Mouse (Mus musculus): ENCODE results near the gene Phlpp2.
A peak's percentile ranks its signal among the peaks of the same experiment; 100 is the strongest.

Gene Phlpp2

DNA sequence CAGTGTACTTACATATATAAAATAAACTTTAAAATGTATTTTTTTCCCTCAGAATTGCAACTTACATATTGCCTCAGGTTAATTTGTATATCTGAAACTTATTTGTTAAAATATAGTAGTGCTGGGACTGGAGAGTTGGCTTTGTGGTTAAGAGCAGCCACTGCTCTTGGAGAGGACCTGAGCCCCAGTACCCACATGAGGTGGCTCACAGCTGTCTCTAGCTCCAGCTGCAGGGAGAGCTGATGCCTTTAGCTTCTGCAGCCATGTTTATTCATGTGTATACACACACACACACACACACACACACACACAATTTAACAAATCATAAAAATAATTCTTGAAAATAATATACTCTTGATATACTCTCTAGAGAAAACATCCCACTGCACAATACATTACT lies 34.0 kb downstream of the Phlpp2 start:
- no peak for DNase-seq (ENCODE audit: low read depth, low spot score)

DNA sequence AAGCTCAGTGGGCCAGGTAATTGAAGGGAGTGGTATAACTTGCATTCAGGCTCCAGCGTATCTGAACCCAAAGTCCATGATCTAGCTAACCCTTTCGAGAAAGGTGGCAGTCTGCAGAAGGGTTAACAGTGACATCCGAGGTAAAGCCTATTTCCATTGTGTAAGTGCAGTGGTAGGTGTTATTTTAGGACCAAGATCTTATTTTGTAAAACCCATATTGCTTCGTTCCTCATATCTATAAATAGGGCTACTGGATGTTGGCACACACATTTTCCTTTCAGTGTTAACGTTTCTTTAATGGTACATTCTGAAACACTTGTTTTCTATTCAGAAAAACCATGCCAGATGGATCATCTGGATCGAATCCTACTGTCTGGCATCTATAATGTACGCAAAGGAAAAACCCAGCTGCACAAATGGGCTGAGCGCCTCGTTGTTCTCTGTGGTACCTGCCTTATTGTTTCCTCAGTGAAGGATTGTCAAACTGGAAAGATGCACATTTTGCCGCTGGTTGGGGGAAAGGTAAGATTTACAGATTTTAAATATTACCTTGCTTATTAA lies 35.6 kb downstream of the Phlpp2 start:
- peak; percentile 40 for DNase-seq (ENCODE audit: low read depth, low spot score)

DNA sequence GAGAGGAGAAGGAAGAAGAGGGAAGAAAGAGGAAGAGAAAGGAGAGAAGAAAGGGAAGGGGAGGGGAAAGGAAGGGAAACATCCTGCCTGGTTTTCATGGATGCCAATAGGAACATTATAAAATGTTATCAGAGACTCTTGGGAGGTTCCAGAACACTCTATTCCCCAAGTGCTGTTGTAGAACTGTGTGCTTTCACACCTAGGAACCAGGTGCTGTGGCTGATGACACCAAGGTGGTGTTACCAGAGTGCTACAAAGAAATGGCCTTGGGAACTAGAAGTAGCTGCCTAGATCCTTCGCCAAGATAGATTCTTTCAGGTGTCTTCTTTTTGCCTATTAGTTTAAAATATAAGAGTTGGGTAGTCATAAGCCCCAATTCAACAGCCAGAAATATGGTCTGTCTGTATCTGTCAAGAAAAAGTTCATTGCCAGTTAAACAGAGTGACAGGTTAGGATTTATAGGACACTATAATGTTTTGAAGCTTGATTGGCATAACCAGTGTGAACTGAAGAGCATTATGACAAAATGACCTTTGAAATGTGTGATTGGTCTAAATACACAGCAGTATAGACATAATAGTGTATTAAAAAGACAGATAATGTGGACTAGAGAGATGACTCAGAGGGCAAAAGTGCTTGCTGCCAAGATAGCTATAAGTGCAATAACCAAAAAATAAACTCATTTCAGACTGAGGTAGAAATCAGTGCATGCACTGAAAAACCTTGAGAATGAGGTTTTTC lies 36.8 kb downstream of the Phlpp2 start:
- no peak for DNase-seq (ENCODE audit: low read depth, low spot score)

DNA sequence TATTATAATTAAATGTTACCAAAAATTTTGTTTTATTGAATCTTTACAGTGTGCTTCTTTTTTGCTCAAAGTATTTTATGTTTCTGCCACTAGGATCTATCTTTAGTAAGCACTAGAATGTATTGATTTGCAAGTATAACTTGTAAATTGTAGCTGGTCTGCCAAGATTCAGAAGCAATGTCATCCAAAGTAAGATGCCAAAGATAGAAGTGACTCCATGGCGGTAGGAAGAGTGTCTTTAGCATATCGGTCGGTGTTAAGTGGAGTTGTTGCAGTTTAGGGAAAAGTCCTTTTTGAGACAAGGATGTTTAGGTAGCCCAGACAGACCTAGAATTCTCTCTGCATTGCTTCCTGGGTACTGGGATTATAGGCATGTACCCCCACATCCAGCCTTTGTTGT lies 38.6 kb downstream of the Phlpp2 start:
- no peak for DNase-seq (ENCODE audit: low read depth, low spot score)

DNA sequence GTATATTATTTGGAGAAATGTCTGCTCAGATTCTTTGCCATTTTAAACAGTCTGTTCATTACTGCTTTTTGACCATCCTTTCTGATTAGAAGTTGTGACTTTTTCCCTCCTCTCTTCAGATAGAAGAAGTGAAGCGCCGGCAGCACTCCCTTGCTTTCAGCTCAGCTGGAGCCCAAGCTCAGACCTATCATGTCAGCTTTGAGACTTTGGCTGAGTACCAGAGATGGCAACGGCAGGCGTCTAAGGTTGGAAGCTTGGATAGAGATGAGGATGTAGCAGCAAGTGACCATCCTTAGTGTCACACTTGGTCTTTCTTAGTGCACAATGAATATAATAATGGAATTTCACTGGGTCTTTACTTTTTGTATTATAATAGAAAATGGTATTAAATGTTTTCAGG lies 39.0 kb downstream of the Phlpp2 start:
- no peak for DNase-seq (ENCODE audit: low read depth, low spot score)

DNA sequence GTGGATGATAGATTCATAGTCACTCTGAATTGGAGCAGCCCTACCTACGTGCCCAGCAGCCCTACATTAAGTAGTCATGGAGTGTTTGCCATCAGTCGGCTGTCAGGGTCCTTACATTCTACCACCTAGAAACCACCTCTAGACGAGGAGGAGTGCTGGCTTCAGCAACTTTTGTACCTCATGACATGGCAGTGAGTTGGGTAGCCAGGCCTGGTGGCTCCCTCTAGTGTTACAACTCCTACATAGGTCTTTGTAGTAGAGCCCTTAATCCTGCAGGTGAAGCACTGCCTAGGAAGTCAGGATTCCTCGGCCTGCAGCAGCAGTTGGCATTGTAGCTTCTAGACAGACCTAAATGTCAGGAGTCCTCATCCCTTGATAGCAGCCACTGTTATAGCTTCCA lies 48.9 kb downstream of the Phlpp2 start:
- no peak for DNase-seq (ENCODE audit: low read depth, low spot score)

DNA sequence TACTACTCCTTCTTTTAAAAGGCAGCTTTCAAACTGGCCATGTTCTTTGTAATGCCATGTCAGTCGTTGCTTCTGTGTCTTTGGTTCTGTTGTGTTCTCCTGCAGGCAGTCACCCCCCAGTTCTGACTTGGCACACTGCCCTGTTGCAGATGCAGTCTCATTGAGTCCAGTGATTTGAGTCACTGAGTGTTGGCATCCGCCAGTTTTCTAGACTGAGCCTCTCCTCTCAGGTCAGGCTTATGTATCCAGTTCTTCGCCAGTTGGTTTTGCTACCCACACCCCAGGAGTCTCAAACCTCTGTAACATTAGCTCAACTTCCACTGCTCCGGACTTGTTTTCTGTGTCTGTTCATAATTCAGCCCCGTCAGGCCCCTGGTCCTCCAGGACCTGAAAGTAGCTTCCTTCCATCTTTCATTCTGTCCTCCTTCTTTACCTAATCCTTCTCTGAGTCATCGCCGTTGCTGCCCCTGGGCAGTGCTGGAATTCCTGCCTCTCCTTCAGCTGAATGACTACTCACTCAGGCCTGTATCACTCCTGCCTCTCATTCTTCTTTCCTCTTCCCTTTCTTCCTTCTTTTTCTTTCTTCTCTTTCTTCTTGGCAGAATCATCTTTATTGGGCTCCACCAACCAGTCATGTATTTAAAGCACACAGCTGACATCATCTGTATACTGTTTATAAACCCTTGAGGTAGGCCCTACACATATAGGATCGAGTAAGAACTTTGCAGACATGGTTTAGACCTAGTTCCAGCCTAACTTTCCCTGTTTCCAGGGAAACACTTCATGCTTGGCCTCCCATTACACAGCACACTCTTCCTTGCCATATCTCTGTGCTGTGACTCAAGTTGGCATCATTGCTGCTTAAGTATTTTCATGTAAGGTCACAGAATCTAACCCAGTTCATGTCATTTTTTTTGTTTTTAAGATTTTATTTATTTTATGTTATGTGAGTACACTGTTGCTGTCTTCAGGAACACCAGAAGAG lies 52.4 kb downstream of the Phlpp2 start:
- no peak for DNase-seq (ENCODE audit: low read depth, low spot score)

DNA sequence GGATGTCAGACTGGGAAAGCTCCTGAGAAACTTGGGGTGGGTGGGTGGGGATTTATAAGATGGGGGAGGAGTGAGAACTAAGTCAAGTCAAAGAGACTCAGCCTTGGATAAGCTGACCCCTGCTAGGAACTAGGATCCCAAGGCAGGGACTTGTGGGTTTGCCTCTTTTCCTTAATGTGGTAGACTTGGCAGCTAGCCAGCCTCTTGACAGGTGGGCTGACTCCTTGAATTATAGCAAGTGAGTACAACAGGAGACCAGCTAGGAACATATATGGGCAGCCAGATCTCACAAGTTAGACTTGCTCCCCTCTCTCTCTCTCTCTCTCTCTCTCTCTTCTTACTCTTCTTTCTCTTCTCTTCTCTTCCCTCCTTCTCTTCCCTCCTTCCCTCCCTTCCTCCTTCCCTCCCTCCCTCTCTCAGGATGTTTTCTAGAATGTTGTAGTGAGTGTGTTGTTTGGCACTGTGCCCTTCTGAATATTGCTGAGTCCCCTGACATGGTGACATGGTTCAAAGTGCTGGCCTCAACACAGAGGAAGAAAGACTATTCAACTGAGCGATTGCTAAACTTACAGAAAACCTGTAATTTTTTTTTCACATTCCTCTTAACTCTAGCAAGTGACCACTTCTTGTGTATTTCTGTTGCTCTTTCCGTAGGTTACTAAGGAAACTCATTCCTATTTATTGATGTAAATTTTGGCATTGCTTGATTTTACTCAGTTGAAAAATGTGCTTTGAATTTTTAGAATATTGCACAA lies 73.4 kb downstream of the Phlpp2 start:
- no peak for DNase-seq (ENCODE audit: low read depth, low spot score)

DNA sequence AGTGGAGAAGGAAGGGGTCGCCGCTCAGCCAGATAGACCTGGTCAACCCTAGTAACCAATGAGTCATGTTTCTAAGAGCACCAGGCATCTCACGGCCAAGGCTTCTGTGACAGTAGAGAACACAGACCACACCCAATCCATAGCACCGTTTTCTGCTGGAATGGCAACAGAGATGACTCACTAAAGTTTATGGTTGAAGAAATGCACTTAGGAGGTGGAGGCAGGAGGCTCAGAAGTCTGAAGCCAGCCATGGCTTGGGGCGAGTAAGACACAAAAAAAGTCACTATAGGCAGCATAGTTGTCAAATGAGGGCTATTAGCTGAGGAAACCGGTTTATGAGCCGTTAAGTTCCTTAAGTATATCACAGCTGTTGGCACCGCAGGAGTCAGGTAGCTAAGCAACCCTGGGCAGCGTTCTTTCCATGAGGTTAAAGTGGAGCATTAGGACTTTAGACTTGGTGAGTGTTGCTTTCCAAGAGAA lies 76.9 kb downstream of the Phlpp2 start:
- no peak for DNase-seq (ENCODE audit: low read depth, low spot score)

DNA sequence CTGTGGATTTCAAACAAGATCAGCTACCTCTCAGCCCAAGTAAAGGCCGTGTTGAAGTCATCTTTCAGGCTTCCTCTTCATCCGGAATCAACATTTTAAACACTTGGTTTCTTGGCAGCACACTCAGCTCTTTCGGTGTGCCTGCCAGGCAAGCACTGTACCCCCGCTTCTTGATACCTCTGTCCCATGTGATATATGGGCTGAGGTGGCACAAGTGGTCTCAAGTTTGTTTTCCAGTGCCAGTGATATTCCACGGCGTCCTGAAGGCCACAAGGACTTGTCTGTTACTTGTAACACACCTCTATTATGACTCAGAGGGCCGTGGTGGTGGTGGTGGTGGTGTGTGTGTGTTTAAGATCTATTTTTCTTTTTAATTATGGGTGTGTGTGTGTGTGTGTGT lies 77.4 kb downstream of the Phlpp2 start:
- DNase-seq (ENCODE audit: low read depth, low spot score), result no peak

DNA sequence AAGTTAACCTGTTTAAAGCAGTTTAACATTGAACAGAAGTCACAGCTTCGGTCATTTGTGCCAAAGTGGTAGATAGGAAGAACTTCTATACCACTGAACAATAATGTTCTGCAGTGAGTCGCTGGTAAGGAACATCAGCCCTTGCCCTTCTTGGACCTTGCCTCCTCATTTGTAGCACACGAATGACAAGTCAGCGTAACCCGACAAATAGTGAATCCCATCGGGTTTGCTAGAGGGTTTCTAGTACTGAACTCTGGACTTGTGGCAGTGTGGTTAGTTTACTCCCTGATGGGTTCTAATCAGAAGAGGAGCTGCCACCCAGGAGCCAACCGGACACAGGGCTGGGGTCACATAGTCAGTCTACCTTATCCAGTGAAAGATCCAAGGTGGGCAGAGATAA lies 77.9 kb downstream of the Phlpp2 start:
- DNase-seq (ENCODE audit: low read depth, low spot score), result no peak

DNA sequence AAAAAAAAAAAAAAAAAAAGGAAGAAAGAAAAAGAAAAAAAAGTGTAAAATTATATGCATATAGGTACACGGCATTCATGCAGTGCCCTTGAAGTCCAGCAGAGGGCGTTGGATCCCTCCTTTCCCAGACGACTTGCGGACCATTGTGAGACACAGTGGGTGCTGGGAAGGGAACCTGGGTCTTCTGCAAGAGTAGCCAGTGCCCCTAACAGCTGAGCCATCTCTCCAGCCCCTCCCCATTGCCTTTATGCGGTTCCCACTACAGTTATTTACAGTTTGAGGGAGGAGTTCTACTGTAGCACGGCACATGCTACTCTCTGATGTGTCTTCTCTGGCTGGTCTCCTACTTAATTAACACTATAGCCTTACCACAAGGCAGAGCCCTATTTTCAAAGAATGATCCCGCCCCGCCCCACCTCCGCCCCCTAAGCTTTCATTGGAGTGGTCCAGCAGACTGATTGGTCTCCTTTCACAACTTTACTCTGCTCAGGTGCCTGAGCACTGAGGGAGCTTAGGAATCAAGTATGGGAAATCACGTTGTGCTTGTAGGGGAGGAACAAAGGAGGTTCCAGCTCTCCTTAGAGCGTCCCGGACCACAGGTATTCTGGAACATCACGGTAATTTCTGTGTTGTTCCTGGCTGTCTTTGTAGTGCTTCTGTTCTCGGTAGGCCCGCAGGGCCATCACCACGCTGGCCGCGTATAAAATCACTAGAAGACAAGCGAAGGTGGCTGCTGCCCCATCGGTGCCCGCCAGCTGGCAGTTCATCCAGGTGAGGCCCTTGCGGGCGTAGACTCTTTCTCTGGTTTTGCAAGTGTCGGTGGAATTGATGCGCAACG lies 79.3 kb downstream of the Phlpp2 start:
- DNase-seq (ENCODE audit: low read depth, low spot score), result peak; percentile 32

DNA sequence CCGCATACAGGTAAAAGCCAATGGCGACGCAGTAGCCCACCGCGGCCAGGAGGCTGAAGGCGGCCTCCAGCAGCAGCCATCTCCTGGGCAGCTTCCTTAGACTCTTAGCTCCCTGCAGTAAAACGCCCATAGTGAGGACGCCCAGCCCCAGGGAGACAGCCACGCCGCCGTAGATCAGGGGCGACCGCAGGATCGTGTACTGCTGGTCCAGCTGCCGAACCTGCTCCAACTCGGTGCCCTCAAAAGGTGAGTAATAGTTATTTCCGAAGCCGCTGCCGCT lies 79.9 kb downstream of the Phlpp2 start:
- DNase-seq (ENCODE audit: low read depth, low spot score), result no peak

DNA sequence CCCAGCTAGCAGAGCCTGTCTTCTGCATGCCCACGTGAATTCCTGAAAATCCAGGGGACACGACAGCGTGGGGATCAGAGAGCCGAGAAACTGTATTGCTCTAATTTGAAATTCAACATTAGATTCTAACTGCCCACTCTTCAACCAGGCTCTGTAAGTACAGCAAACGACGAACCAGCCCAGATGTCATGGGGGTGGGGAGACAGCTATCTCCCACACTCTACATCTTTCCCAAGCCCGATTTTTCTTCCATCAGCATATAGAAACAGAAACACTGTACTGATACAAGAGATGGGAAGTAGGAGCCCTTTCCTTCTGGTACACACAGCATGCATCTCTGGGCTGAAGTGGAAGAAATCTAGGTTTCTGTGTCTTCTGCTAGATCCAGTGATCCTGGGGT lies 83.8 kb downstream of the Phlpp2 start:
- DNase-seq (ENCODE audit: low read depth, low spot score), result no peak

DNA sequence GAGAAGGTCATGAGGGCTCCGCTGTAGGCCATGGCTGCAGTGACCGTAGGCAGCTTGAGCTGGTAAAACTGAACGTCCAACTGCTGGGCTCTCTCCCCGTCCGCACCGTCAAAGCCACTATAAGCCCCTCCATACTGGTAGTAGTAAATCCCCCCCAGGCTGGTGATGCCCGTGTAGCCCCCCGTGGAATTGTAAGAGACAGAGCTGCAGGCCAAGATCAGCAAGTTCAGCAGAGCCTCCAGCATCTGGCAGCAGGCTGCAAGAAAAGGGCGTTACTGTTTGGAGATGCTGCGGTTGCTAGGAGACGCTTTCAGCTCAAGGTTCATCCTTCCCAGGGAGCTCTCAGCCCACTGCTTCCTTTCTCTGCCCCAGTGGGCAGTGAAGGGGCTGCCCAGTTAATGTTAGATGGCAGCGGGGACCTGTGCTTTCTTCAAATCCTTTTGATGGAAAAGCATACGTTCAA lies 86.2 kb downstream of the Phlpp2 start:
- DNase-seq (ENCODE audit: low read depth, low spot score), result peak; percentile 39

DNA sequence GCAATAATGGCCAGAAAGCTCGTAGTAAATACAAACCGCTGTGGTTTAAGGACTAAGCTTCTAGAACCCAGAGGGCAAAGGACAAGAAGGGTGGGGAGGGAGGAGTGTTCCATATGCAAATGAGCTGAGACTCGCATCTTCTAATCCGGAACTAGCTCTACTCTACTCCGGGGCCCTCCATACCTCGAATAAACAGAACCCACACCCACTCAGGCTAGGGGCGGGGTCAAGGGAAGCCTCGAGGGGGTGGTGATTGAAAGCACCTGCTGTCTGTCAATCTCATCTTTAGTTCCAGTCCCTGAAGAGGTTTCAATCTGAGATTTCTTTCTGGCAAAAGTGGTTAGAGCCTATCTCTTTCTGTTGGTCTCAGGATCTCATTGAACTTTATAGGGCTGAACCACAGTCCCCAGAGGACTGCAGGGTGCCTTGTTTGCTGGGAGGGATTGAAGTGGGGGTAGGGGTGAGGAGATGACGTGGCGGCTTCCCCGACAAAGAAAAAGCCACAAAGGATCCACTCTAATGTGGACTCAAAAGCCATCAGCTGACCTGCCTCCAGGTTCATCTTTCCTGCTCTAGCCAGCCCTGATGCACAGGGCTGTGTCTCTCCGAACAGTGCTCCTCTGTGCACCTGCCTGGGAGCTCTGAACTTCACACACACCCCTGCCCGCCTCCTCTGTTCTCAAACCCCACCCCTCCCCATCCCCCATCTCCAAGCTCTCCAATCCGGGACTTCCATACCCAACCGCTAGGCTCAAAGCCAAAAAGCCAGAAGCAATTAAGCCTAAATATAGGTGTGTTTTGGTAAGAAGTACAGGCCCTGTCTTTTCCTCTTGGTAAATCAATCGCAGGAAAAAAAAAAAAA lies 89.1 kb downstream of the Phlpp2 start:
- DNase-seq (ENCODE audit: low read depth, low spot score), result no peak

DNA sequence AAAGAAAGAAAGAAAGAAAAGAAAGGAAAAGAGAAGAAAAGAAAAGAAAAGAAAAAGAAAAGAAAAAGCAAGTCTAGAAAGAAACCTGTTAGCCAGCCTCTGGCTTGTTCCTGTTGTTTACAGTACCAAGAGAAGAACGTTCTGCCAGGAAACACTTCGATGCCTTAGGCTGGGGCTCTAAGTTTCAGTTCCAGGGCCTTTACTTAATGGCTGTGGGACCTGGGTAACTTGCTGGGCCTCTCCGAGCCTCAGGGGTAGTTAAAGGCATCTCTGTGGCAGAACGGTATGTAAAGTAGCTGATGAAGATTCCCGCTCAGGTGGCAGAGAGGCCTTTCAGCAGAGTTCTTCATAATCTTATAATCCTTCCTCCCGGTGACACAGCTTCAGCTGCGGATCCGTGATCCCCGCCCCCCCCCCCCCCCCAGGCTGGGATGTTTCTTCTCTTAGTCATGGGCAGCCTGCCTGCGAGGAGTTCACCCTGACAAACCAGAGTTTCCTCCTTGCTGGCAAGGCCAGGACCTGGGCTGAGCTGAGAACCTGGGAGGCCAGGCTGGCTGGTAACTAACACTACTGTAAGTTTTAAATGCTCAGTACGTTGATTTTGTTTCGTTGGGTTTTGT lies 89.8 kb downstream of the Phlpp2 start:
- no peak for DNase-seq (ENCODE audit: low read depth, low spot score)

DNA sequence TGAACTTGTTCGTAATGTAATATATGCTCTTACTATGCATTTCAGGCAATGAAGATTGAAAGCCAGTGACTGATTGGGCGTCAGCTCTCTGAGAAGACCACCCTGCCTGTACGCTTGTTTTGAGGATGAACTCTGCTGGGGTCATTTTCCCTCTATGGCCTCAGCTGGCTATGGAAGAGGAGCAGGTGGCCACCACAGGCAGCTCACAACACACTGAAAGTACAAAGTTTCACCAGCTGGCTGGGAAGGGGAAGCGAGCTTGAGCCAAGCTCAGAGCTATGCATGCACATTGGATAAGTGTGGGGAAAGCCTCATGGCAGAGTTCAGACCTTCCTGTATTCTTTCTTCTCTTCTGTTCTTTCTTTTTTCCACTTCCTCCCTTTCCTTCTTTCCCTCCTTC lies 90.8 kb downstream of the Phlpp2 start:
- no peak for DNase-seq (ENCODE audit: low read depth, low spot score)

DNA sequence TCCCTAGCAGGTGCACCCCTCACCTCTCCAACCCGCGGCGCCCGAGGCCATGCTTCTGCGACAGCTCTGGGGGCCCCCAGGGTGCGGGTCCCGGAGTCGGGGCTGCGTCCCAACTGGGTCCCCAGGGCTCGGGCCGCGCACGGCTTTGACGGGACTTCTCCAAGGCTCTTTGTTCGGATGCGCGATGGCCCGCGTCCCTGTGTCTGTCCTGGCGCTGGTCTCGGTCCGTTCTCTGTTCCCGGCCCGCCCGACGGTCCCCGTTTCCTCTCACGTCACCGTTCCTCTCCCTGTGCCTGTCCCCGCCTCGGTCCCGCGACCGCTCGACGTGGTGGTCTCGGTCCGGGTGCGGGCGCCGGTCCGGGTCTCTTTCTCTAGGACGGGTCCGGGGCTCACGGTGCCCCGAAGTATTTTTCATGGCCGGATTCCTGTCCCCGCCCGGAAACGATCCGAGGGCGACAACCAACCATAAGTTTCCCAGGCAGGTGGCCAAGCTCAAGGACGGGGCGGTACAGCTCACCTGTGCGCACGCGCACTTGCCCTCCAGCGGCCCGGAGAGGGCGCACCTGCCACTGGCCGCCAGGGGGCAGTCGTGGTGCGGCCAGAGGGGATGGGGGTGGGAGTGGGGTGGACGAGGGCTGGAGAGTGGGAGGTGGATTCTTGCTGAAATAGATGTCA lies 93.5 kb downstream of the Phlpp2 start, which contains the start of gene Marveld3:
Gene Marveld3, minus strand, starts transcription at position 511 of the 675 bp plus-strand sequence.
- DNase-seq (ENCODE audit: low read depth, low spot score), result no peak
